In genomic region chr5:71842241-71842640, GRCm38 (mm10) we compare ENCODE assay signal across 25 mouse cellular contexts.
DNase-seq lines count a peak whose midpoint lies in the region; ATAC-seq lines count a peak whose summit lies in the region.
"Had no signal": no experiment of that assay in that cellular context is flagged by ENCODE, and none has a peak within 500 bp of the region (broad histone marks: within the 10 kb centered on the region; RNA-seq: fewer than 3 reads in every experiment).

No protein-coding gene starts in this region.

- no peaks in the 10 kb centered on the region for H3K36me3 ChIP-seq in forebrain, embryonic 13.5 days (ENCODE audit: poor library complexity, severe bottlenecking)
- H3K36me3 ChIP-seq in forebrain, embryonic 10.5 days (replicated peaks) = no peaks in the 10 kb centered on the region
- H3K36me3 ChIP-seq: embryonic facial prominence, embryonic 12.5 days; embryonic facial prominence, embryonic 15.5 days; heart, embryonic 10.5 days; heart, embryonic 13.5 days; hindbrain, embryonic 12.5 days; hindbrain, embryonic 15.5 days had no signal

- no peak for DNase-seq in forebrain, embryonic 10.5 days (ENCODE audit: extremely low spot score, low spot score)
- DNase-seq in frontal cortex, postnatal 10 days (ENCODE audit: low spot score in 2 of 2) = no peak
- DNase-seq in right cerebral cortex, postnatal 10 days (ENCODE audit: low spot score in 2 of 2) = peak; percentile 31 to 51
- no peak for DNase-seq in right cerebral cortex, postnatal 4 days
- no peak for DNase-seq in adrenal gland, adult (ENCODE audit: inconsistent age in 2 of 2, low spot score in 1 of 2)
- DNase-seq in cerebellum, postnatal 14 days = no peak
- DNase-seq: adrenal gland, postnatal 10 days; adrenal gland, postnatal 36 days; cerebellum, adult 18-20 months; cerebellum, adult 9-10 months; cerebellum, postnatal 25 days; gastrocnemius, postnatal 10 days; gastrocnemius, postnatal 36 days; heart, adult 2 months had no signal

- H3K4me1 ChIP-seq in forebrain, embryonic 13.5 days = no peaks in the 10 kb centered on the region
- H3K4me1 ChIP-seq in forebrain, embryonic 10.5 days = no peaks in the 10 kb centered on the region
- H3K4me1 ChIP-seq: embryonic facial prominence, embryonic 12.5 days; embryonic facial prominence, embryonic 15.5 days; heart, embryonic 10.5 days; heart, embryonic 13.5 days; hindbrain, embryonic 12.5 days; hindbrain, embryonic 15.5 days had no signal

- no peaks in the 10 kb centered on the region for H3K9me3 ChIP-seq in forebrain, embryonic 13.5 days (replicated peaks)
- no peaks in the 10 kb centered on the region for H3K9me3 ChIP-seq in forebrain, embryonic 10.5 days
- H3K9me3 ChIP-seq: embryonic facial prominence, embryonic 12.5 days; embryonic facial prominence, embryonic 15.5 days; heart, embryonic 10.5 days; heart, embryonic 13.5 days; hindbrain, embryonic 12.5 days; hindbrain, embryonic 15.5 days had no signal

- H3K27me3 ChIP-seq in forebrain, embryonic 13.5 days = no peaks in the 10 kb centered on the region
- H3K27me3 ChIP-seq in forebrain, embryonic 10.5 days (ENCODE audit: poor library complexity, severe bottlenecking) = no peaks in the 10 kb centered on the region
- H3K27me3 ChIP-seq: embryonic facial prominence, embryonic 12.5 days; embryonic facial prominence, embryonic 15.5 days; heart, embryonic 13.5 days; hindbrain, embryonic 12.5 days; hindbrain, embryonic 15.5 days had no signal

- no peak overlapping the region for H3K4me3 ChIP-seq in forebrain, embryonic 13.5 days
- H3K4me3 ChIP-seq in forebrain, embryonic 10.5 days = no peak overlapping the region
- H3K4me3 ChIP-seq: embryonic facial prominence, embryonic 12.5 days; embryonic facial prominence, embryonic 15.5 days; heart, adult 2 months; heart, embryonic 10.5 days; heart, embryonic 13.5 days; hindbrain, embryonic 12.5 days; hindbrain, embryonic 15.5 days had no signal

- no peak overlapping the region for H3K4me2 ChIP-seq in forebrain, embryonic 13.5 days
- H3K4me2 ChIP-seq: embryonic facial prominence, embryonic 12.5 days; embryonic facial prominence, embryonic 15.5 days; heart, embryonic 13.5 days; hindbrain, embryonic 12.5 days; hindbrain, embryonic 15.5 days had no signal

- no peak overlapping the region for H3K9ac ChIP-seq in forebrain, embryonic 13.5 days
- H3K9ac ChIP-seq: embryonic facial prominence, embryonic 12.5 days; embryonic facial prominence, embryonic 15.5 days; heart, embryonic 13.5 days; hindbrain, embryonic 12.5 days; hindbrain, embryonic 15.5 days had no signal

- ATAC-seq in forebrain, embryonic 13.5 days = peak; percentile 53; the same call in 1 of the 2 replicates
- ATAC-seq in frontal cortex, adult (ENCODE audit: low TSS enrichment) = peak; percentile 88
- ATAC-seq: activated CD4-positive, CD25-positive, alpha-beta regulatory T cell, adult 4 months; forebrain, embryonic 14.5 days; intestine, postnatal 0 days had no signal

- no peak overlapping the region for H3K27ac ChIP-seq in forebrain, embryonic 13.5 days
- H3K27ac ChIP-seq in forebrain, embryonic 10.5 days = no peak overlapping the region
- H3K27ac ChIP-seq: embryonic facial prominence, embryonic 12.5 days; embryonic facial prominence, embryonic 15.5 days; heart, adult 2 months; heart, embryonic 10.5 days; heart, embryonic 13.5 days; hindbrain, embryonic 12.5 days; hindbrain, embryonic 15.5 days had no signal

Comparison
In these comparisons a context has a peak if more than half of its experiments do, and no peak if none do; other contexts are left out.
1. DNase-seq: peak in right cerebral cortex, postnatal 10 days (2 of 2); none in forebrain, embryonic 10.5 days (single experiment), frontal cortex, postnatal 10 days (0 of 2), right cerebral cortex, postnatal 4 days (single experiment), adrenal gland, adult (0 of 2) and cerebellum, postnatal 14 days (0 of 2).